Mouse (Mus musculus) right cerebral cortex, postnatal 10 days (tissue): ENCODE results near the gene Ranbp17.

Experiments used
- DNase-seq, 2 experiments: peaks; one replicate each; pipeline ENCODE4 v3.0.0; 2021; ENCODE audit warnings: low spot score in 2 of 2

Ranbp17 gene

GRCm38 (mm10) chr11:33196447-33197132 lies 317.0 kb downstream of the Ranbp17 start:
- no peak for DNase-seq

DNA sequence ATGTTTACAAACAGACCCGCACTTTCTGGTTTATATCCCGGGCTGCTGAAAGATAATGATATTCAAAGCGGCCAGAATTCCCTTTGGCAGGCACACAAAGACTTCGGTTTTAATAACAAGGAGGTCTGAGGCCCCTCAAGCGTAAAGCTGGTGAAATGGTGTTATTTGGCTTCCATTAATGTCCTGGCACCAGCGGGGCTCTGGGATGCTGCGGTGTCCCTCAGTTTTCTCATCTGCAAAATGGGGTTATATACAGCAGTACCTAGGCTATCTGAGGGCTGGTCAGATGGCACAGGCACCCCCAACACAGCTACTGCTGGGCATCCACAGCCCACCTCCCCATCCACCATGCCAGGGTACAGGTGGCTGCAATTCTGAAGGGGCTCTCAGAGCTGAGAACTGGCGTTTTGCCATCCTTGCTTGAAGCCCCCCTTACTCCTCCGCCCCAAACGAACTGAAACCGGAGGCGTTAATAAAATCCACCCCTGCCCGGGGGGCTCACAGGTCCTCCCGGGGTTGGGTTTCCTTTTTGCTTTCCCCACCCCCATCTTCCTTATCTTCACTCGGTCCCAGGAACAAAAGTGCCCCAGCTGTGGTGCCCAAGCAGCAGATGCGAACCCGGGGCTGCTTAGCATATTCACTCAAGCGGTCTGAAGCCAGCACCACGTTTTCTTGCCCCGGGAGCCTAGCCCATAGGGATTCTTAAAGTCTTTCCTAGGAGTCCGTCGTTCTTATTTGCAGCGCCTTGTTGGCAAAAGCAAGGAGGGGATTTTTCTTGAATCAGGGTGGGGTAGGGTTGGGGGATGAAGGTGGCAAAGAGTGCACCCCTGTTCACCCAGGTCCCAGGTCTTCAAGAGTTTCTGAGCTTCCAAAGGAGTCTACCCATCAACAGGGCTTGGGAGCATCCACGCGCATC lies 317.8 kb downstream of the Ranbp17 start:
- DNase-seq = no peak

DNA sequence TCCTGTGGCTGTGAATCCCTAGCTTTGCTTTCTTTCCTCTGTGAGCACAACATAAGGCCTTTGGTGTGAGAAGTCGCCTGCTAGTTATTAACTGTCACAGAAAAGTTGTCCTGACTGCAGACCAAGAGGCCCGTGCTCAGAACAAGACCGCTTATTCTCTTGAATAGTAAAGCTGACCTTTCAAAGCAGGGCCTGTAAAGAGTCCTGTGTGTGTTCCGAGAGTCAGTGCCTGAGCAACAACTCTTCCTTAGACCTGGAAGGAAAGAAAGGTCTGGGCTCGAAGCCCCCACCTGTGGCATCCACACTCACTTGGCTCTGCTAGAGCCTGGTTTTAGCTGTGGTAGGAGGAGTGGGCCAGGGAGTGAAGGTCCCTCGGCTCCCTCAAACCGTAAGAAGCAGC lies 318.5 kb downstream of the Ranbp17 start:
- no peak for DNase-seq

DNA sequence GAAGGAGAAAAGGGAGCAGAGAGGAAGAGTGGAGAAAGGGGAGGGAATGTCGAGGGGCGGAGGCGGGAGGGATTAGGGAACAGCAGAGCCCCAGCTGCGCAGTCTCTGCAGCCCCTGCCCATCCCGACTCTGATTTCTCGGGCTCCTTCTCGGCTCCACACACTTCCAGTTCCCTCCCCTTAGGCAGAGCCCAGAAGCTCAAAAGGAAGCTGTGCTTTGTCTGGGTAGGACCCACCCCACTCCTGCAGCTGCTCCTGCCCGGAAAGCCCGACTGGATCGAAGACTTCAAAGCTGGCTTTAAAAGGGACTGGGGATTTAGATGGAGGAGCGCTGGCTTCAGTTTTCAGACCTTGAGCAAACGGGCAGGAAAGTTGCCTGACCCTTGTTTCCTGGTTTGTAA lies 319.9 kb downstream of the Ranbp17 start:
- DNase-seq = no peak

GRCm38 (mm10) chr11:33181804-33182203 lies 331.7 kb downstream of the Ranbp17 start:
- DNase-seq = no peak

- no peak for DNase-seq
Measured at GRCm38 (mm10) chr11:33180701-33181116, 332.8 kb downstream of the Ranbp17 start.

- no peak for DNase-seq
Measured at GRCm38 (mm10) chr11:33179802-33180201, 333.7 kb downstream of the Ranbp17 start.

- DNase-seq = peak; percentile 43 to 69
Measured at GRCm38 (mm10) chr11:33176525-33177245, 336.9 kb downstream of the Ranbp17 start.

GRCm38 (mm10) chr11:33175768-33176167 lies 337.8 kb downstream of the Ranbp17 start:
- DNase-seq = no peak

DNA sequence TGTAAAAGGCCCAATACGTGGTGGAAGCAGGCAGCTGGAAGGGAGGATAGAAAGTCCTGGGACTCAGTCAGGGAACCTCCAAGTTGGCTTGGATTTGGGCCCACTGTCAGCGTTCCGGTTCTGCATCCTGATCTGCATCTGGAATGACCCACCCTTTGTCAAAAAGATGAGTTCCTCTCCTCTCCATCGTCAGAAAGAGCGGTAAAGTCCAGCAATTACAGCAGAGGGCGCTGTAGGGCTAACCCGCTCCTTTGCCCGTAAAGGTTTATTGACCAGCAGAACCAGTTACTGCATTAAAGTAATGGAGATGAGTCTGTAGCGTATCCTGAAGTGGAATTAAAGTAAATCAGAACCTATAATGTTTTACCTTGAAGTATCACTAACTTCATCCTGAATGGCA lies 343.1 kb downstream of the Ranbp17 start:
- peak in 1 of 2 experiments; percentile 50 for DNase-seq

DNA sequence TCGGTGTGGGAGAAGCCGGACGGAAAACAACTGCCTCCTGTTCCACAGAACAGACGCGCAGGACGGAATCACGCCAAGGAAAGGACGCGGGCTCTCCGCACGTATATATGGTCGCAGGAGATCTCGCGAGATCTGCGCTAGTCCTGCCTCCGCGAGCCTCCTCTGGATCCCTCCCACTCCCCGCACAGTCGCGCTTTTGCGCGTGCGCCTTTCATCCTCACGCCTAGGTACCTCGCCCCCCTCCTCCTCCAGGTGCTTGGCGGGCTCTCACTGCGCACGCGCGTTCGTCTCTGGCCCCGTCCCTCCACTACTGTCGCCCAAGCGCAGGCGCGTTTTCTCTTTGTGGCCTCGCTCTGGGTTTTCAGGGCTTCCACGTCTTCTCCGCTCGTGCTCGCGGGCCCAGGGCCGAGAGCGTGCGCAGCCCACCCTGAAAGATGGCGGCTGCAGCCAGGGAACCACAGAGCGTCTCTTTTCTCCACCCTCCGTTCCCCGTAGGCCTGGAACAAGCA lies 350.5 kb downstream of the Ranbp17 start, which contains the start of gene Npm1:
TSS of gene Npm1 (minus strand) at position 209 of the 509 bp plus-strand sequence.
- peak; percentile 100 for DNase-seq

DNA sequence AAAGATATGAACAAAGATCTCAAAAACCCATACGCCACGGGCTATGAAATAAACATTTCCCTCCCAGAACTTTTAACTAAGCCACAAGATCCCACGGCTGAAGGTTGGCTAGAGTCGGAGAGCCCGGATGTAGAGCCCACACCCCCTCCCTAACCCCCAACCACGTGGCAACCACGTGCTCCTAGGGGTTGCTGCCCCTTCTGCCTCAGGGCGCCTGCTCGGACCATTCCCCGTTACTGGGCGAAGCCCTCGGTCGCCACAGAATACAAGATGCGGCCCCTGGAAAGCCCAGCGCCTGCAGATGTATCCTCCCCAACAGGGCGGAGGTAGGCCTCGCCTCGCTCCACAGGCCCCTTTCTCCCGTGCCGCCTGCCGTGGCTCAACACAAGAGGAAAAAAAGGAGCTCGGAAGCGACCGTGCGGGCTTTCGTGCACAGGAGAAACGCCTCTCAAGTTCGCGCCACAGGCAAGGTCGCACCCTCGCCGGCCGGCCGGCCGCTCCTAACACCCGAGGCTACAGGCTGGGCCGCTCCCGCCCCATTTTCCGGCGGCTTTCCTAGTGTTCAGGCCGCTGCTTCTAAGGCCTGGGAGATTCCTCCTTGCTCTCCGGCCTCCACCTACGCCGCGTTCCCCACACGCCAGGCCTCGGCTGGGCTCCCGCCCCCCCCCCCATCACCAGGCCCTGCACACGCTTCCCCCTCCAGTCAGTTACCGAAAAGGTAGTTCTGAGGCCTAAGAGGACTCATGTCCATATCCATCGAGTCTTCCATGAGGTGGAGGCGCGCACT lies 351.1 kb downstream of the Ranbp17 start:
- peak; percentile 82 to 86 for DNase-seq
